Mouse (Mus musculus): ENCODE data around the gene Ccdc42.
A peak's percentile ranks its signal among the peaks of the same experiment; 100 is the strongest.

Ccdc42 gene

DNA sequence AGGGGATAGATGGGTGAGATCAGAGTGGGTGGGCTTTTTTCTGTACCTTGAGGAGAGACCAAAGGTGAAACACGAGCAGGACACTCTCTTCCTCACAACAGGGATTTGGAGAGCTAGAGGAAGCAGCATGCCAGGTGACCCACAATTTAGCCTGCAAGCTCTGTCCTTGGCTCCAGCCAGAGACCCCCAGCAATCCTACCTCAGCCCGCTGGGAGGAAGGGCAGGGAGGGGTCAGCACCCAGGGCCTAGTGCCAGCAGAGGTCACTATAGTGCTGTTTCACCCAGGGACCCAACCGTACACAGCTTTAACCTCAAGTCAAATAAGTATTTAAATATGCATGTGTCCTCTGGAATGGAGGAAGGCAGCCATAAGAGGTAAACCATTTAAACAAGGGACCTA lies 931 bp upstream of the Ccdc42 start:
- ATAC-seq (ENCODE audit: low TSS enrichment): no peak

DNA sequence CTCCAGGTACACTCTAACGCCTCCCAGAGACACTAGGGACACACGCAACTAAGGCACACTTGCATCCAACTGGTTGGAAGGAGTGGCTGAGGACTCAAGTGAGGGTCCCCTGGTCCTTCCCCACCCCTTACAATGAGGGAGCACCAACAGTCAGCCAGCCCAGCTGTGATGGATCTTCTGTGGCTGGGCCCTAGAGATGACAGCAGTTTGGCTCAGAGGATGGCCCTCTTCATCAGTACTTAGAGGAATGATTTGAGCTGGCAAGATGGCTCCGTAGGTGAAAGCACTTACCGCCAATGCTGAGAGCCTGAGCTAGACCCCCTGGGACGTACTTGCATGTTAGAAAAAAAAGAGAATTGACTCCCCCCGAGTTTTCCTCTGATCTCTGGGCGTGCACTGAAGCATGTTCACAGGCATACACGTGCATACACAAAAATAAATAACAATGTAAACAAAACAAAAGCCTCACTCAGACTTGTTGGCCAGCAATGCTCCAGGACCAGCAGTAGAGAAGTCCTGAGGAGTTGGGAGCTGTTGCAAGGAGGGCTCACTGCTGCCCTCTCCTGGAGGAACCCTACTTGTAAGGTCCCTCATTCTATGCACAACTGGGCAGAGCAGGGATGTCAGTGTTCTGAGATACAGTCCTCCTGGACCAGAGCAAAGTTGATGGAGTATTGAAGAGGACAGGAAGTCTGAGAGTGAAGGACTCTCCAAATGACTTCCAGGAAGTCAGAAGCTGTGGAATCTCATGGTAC lies 2.4 kb downstream of the Ccdc42 start:
- ATAC-seq (ENCODE audit: low TSS enrichment): peak; percentile 95

DNA sequence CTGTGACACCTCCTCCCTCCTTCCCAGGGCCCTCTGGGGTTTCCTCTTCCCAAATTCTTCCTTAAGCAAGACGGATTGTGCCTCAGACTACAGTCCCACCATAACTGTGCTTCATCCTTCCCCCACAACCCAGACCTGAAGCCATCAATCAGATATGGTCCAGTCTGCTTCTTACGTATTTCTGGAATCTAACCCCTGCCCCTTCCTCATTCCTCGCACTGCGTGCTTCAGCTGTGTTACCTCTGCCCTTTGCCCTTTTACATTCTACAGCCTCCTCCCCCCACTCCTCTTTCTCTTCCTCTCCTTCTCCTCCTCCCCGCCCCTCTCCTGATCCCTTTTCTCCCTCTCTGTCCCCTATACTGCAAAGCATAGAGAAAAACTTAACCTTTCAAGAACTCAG lies 4.9 kb downstream of the Ccdc42 start:
- ATAC-seq (ENCODE audit: low TSS enrichment): no peak

DNA sequence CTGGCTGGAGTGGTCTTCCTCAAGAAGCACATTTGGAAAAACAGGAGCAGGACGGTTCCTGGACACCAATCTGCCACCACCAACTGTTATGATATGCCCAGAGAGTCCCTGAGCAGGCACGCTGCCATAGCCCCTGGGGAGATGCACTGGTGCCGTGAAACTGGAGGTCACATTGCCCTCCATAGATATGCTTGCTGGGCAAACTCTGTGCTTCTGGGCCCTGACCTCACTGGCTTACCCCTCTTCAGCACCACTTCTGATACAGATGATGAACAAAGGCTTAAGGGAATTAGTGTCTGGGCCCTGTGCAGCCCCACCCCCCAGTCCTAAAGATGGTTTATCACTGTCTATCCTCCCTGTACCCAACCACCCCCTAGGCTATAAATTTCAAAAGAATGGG lies 6.4 kb downstream of the Ccdc42 start:
- ATAC-seq (ENCODE audit: low TSS enrichment): no peak

- no peak for ATAC-seq (ENCODE audit: low TSS enrichment)
Measured at GRCm38 (mm10) chr11:68597912-68598311, 11.1 kb downstream of the Ccdc42 start.

GRCm38 (mm10) chr11:68600551-68601021 lies 13.8 kb downstream of the Ccdc42 start:
- peak; percentile 96 for ATAC-seq (ENCODE audit: low TSS enrichment)

DNA sequence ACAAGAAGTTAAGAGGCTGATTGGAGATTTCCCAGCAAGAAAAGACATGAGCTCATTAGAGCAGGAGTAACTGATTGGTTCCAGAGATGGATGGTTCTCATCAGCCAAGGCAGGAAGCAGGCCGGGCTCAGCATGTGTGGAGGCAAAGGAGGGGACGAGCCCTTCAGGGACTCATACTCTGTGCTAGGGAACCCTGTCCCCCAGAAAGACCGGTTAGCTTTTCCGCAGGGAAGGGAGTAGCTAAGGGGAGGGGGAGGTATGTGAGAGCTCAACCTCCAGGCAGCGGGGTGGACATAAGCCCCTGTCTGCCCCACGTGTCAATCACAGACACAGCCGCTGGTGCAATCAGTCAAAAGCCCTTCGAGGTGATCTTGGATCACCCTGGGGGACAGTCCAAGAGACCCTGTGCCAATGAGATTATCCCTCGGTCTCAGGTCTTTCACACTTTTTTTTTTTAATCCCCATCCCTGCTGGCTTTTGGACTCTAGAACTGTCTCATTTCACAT lies 14.7 kb downstream of the Ccdc42 start:
- ATAC-seq (ENCODE audit: low TSS enrichment): no peak

DNA sequence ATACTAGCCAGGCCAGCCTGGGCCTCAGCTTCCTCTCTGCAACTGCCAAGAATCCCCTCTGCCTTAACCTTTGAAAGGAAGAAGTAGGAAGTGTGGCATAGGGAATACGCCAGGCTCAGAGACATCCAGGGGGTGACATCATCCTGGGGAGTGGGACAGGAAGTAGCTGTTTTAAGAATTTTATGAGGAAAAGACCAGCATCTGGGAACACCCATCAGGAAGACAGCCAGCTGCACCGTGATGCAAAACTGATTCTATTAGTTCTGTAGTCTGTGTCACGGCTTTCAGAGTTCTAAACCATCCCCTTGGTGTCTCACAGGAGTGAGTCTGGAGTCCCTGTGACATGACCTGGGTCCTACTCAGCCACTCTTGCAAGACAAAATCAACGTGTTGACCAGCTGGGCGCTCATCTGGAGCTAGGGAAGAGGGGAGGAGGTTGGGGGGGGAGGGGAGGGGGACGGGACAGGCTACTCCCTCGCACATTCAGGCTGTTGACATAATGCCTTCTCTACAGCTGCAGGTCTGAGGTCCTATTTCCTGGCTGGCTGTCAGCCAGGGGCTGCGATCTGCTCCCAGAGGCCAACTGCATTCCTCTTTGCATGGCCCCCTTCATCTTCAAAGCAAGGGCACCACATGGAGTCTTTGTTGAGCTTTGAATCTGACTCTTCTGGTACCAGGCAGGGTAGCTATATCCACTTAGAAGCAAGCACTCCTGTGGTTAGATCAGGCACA lies 15.5 kb downstream of the Ccdc42 start:
- no peak for ATAC-seq (ENCODE audit: low TSS enrichment)

DNA sequence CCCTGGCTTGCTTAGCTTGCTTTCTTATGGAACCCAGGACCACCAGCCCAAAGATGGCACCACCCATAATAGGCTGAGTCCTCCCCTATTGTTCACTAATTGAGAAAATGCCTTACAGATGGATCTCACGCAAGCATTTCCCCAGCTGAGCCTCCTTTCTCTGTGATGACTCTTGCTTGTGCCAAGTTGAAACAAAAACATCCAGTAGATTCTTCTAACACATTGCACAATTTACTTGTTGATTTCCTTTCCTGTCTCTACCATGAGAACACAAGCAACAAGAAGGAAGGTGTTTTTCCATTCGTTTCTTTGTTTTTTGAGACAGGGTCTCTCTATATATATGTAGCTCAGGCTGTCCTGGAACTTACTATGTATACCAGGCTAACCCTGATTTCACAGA lies 20.2 kb downstream of the Ccdc42 start:
- ATAC-seq (ENCODE audit: low TSS enrichment): no peak

DNA sequence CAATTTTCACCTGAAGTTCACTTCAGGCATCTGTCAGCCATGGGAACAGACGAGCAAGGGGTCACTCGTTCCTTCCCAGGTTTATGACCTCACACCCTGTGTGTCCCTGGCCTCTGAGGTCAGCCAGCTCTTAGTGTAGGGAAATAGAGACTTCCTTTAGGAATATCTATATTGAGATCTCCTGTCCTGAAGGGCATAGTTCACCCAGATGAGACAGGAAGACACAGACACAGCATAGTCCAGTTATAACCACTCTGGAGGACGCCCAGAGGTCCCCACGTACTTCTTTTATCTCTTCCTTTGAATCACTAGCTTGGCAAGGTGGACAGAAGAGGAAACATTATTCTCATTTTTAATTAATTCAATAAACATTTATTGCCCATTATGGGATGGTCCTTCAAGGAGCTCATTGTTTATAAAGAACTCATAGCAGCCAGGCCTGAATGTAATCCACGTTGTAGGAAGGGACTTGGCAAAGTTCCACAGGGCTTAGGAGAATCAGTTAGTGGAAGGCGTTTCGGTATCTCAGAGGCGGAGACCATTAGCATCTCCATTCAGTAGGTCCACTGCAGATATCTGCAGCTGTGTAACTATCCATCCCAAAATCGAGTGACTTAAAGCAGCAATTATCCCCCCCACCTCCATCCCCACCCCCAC lies 23.2 kb downstream of the Ccdc42 start:
- no peak for ATAC-seq (ENCODE audit: low TSS enrichment)

DNA sequence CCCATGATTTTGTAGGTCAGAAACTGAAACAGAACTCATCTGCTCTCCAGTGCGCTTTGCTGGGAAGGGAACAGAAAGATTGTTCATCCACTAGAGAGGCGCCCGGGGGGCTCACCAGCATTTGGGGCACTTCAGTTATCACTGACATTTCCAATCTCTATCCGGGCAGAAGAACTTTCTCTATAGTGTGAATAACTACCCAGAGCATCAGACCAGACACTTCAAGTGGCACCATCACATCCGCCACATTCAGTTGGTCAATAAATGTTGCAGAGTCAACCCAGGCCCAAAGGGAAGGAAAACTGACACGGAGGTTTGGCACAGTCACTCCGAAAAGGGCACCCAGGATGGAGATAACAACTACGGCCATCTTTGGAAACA lies 23.7 kb downstream of the Ccdc42 start:
- ATAC-seq (ENCODE audit: low TSS enrichment): no peak

DNA sequence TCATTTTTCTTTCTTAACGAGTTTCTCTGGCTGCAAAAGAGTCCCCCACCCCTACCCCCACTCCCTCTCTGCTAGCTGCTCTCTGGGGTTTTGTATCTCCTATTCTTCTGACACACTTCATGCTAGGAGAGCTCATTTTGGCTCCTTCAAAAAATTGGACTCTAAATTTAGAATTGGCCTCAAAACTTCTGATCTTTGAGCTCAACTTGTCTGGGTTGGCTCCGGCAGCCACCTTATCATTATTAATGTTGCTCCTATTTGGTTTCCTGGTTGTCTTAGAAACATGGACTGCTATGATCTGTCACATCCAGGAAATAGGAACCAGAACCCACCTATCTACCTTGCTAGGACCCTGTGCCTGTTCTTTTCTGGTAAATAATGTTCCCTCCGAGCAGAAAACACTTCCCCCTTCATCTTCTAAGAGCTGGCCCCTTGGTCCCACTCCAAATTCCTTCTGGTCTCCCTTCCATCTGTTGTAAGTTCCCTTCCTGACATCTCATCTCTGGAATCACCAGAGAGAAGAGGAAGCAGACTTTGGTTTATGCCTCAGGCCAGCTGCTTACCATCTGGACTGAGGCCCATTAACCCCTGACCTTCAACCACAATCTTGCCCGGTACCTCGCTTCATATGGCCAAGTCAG lies 26.4 kb downstream of the Ccdc42 start:
- no peak for ATAC-seq (ENCODE audit: low TSS enrichment)

DNA sequence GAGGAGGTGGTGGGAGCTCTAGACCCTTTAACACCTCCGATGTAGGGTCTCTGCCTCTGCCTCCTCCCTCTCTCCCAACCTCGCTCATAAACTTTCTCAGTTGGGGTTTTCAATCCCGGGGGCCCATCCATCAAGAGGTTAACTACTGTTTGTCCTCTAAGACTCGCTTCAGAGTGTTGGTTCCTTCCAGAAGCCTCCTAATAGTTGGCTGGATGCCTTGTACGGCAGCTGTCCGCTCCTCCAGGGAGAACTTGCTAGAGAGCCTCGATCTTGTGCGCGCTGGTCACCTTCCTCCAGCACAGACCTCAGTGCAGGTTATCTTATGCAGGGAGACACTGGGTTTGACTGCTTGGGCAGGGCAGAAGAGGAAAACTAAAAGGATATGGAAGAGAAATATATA lies 35.9 kb downstream of the Ccdc42 start:
- no peak for ATAC-seq (ENCODE audit: low TSS enrichment)

DNA sequence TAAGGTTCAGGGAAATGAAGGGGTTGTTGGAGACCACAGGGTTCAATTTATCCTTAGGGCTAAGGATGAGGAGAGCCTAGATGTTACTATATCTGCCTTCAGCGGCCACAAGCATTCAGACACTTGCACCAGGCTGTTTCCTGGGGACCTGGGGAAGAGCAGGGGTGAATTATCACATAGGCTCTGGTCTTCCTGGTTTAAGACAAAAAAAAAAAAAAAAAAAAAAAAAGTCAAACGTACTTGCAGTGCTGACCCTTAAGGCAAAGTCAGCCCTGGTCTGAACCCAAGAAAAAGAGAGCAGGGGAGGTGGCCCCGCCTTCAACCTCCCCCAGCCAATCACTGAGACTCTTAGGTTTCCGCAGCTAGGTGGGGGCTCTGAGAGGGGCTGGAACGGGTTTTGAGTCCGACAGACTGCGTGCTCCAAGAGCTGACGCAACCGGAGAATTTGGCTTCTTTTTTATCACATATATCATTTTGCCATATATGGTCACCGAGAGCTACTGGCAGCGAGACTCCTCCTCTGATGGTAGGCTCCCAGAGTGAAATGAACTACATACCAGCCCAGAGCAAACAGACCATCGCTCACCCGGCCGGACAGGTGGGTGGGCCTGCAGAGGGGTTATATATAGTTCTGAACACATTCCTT lies 36.5 kb downstream of the Ccdc42 start:
- ATAC-seq (ENCODE audit: low TSS enrichment): peak; percentile 96

- ATAC-seq (ENCODE audit: low TSS enrichment): no peak
Measured at GRCm38 (mm10) chr11:68623871-68624258, 37.0 kb downstream of the Ccdc42 start.

GRCm38 (mm10) chr11:68631611-68632316 lies 44.9 kb downstream of the Ccdc42 start:
- ATAC-seq (ENCODE audit: low TSS enrichment): peak; percentile 27; the same call in 1 of the 2 replicates

DNA sequence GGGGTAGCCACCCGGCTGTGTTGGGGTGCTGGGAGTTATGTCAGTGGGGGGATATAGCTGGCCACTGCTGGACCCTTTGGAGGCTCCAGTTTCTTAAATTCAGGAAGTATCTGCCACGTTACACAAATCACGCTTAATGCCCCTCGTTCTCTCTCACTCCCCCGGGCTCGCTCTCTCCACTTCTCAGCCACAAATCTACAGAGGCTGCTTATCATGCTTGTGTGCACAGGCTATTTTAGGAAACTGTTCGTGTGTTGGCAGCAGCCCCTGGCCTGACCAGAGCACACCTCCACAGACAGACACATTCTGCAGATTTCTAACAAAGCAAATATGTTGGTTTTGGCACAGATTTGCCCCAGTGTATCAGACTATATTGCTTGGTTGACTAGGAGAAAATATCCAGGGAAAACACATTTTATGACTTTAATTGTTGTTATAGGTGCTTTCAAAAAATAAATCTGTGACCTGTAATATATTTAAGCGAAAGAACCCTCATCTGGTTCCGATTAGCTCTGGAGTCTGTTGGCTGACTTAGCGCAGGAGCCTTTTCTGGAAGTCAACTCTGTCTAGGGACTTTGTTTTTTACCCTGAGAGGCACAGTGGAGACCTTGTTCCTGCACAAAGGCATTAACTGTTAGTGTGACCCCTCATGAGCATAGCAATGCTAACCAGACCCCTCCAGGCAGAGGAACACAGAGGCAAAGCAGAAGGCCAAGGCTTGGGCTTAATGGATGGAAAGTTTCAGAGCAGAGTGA lies 51.2 kb downstream of the Ccdc42 start:
- no peak for ATAC-seq (ENCODE audit: low TSS enrichment)

GRCm38 (mm10) chr11:68641361-68641760 lies 54.5 kb downstream of the Ccdc42 start:
- ATAC-seq (ENCODE audit: low TSS enrichment): no peak

GRCm38 (mm10) chr11:68644781-68645180 lies 58.0 kb downstream of the Ccdc42 start:
- no peak for ATAC-seq (ENCODE audit: low TSS enrichment)

All from frontal cortex, adult (tissue).